Mouse (Mus musculus): Measurements from ENCODE around the gene Tef.

GRCm38 (mm10) chr15:81832219-81832618 lies 30.0 kb downstream of the Tef start:
- TF ChIP-seq GATA1 (IDR thresholded peaks at IDR 0.05; ENCODE audit: borderline replicate concordance, low read length) (no peak), CTCF (IDR thresholded peaks at IDR 0.05; ENCODE audit: low read depth, low read length) (no peak), TAL1 (conservative IDR thresholded peaks at IDR 0.05; ENCODE audit: low read depth, low read length) (no peak), GATA2 (IDR thresholded peaks at IDR 0.05; ENCODE audit: borderline replicate concordance, low read depth, low read length) (no peak)
